Mouse (Mus musculus) ES-Bruce4 (cell line): ENCODE measurements around the gene Med17.

Experiments used
- CTCF ChIP-seq: IDR thresholded peaks from one replicate; pipeline ENCODE4 v1.8.1; 2011; ENCODE audit warnings: low read depth, low read length
- POLR2A ChIP-seq: IDR thresholded peaks from one replicate; pipeline ENCODE4 v1.8.1; 2011; ENCODE audit warnings: low read length; ENCODE audit not compliant: insufficient read depth

DNA sequence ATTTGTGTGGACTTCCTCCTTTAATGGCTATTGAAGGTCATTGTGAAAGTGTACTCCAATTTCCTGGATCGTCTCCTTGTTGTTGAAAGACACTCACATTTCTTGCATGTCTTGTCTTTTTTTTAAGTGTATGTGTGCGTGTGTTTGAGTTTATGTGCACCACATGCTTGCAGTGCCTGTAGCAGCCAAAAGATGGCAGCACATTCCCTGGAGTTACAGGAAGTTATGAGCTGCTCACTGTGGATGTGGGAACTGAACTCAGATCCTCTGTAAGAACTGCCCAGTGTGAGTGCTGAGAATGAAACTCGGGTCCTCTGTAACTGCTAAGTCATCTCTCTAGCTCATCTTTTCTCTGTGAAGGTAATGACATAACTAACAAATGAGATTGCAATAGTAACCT, 47.3 kb downstream of the Med17 start:
- no peak for TF ChIP-seq POLR2A
- no peak for TF ChIP-seq CTCF
